Mouse (Mus musculus) lung, postnatal 0 days (tissue): ENCODE results near the gene Cox4i1.

Experiments
- CTCF ChIP-seq: IDR thresholded peaks from 2 replicates; pipeline ENCODE4 v1.5.1; 2016; ENCODE audit warnings: antibody characterized with exemption, mild to moderate bottlenecking
- EP300 ChIP-seq: IDR thresholded peaks from 2 replicates; pipeline ENCODE4 v1.6.1; 2016; ENCODE audit warnings: antibody characterized with exemption, mild to moderate bottlenecking, control low read depth

- TF ChIP-seq CTCF (no peak), EP300 (no peak)
Observed at GRCm38 (mm10) chr8:120686051-120686450, 18.0 kb downstream of the Cox4i1 start.
